Mouse (Mus musculus) forebrain, embryonic 11.5 days (tissue): ENCODE data around the gene Fbn1. TPM values are rescaled to one million over a fixed set of nuclear protein-coding genes. Genes with fewer than 3 reads are reported as not detected.

ENCODE experiments used
- ATAC-seq: fragments of 200-750 bp; cut with Nextera tagmentation; replicated peaks from 2 replicates; pipeline ENCODE4 v1.8.0; 2017; ENCODE audit warnings: moderate TSS enrichment; ENCODE audit not compliant: low FRiP score
- DNase-seq: peaks from one replicate; pipeline ENCODE4 v3.0.0-alpha.2; 2017; ENCODE audit warnings: low spot score
- H3K27ac ChIP-seq: fragments of 300-500 bp; sonication (generic); 2 replicates; pipeline ENCODE4 v1.5.1; 2014; ENCODE audit warnings: low read depth, low read length
- H3K27me3 ChIP-seq: fragments of 300-500 bp; sonication (generic); 2 replicates; pipeline ENCODE4 v1.6.1; 2014; ENCODE audit warnings: mild to moderate bottlenecking, low read length, mixed read lengths; ENCODE audit not compliant: control insufficient read depth, insufficient read depth
- H3K36me3 ChIP-seq: fragments of 300-500 bp; sonication (generic); 2 replicates; pipeline ENCODE4 v1.6.1; 2014; ENCODE audit warnings: mild to moderate bottlenecking, low read length, moderate library complexity, mixed read lengths; ENCODE audit not compliant: control insufficient read depth, insufficient read depth
- H3K4me1 ChIP-seq: fragments of 300-500 bp; sonication (generic); replicated peaks from 2 replicates; pipeline ENCODE4 v1.6.1; 2014; ENCODE audit warnings: low read length, mixed read lengths; ENCODE audit not compliant: control insufficient read depth, insufficient read depth
- H3K4me2 ChIP-seq: fragments of 300-500 bp; sonication (generic); 2 replicates; pipeline ENCODE4 v1.6.1; 2014; ENCODE audit warnings: low read depth, mild to moderate bottlenecking, low read length, moderate library complexity, mixed read lengths; ENCODE audit not compliant: severe bottlenecking
- H3K4me3 ChIP-seq: fragments of 300-500 bp; sonication (generic); 2 replicates; pipeline ENCODE4 v1.5.1; 2014; ENCODE audit warnings: low read depth, low read length
- H3K9ac ChIP-seq: fragments of 300-500 bp; sonication (generic); 2 replicates; pipeline ENCODE4 v1.6.1; 2014; ENCODE audit warnings: low read length
- H3K9me3 ChIP-seq: fragments of 300-500 bp; sonication (generic); 2 replicates; pipeline ENCODE4 v1.6.1; 2016; ENCODE audit warnings: low read length, mixed read lengths; ENCODE audit not compliant: control insufficient read depth
- WGBS: fragments of 180-500 bp; shearing (Covaris S2); extraction: QIAGEN DNeasy Blood & Tissue Kit; methylation state at CpG from one replicate; pipeline ENCODE4 v1.1.7; 2014; 5-methylcytosine and 5-hydroxymethylcytosine counted together
- polyA plus RNA-seq: library from polyadenylated mRNA; unstranded; fragments of >200 nt; fragmentation: Nextera tagmentation; extraction: Ambion mirVana; gene quantifications from 2 replicates; pipeline ENCODE4 v1.2.1, GENCODE M21; 2014

Gene Fbn1
- polyA plus RNA-seq, 1 experiment from 2014 or later: 8.8 TPM

GRCm38 (mm10) chr2:125492050-125492900 lies 15.5 kb downstream of the Fbn1 start:
- Histone ChIP-seq H3K27me3 (no peaks in the 10 kb centered on the region), H3K4me2 (no peak overlapping the region), H3K9me3 (no peaks in the 10 kb centered on the region), H3K27ac (no peak overlapping the region), H3K36me3 (no peaks in the 10 kb centered on the region), H3K4me1 (no peaks in the 10 kb centered on the region), H3K4me3 (no peak overlapping the region), H3K9ac (no peak overlapping the region)
- DNase-seq: no peak
- ATAC-seq: no peak
- 84% methylated on average over 15 of the region's 15 CpGs for WGBS

DNA sequence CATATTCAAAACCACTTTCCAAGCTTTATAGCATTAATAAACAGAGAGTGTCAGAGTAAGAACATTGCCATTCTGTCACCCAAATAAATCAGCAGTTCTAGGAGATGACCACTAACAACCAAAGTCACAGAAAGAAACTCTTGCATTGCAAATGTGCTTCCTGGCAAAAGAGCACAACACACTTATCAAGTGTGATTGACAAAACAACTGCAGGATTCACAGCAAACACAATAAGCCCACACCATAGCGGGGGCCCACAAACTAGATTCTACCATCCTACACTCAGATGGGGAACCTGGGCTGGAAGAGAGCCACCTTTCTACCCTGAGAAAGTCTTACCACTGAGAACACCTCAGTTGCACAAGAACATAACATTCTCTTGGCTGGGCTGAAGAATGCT lies 17.8 kb downstream of the Fbn1 start:
- Histone ChIP-seq H3K4me3 (no peak overlapping the region), H3K4me1 (no peaks in the 10 kb centered on the region), H3K9me3 (no peaks in the 10 kb centered on the region), H3K27ac (no peak overlapping the region), H3K4me2 (no peak overlapping the region), H3K9ac (no peak overlapping the region), H3K27me3 (no peaks in the 10 kb centered on the region), H3K36me3 (no peaks in the 10 kb centered on the region)
- DNase-seq: no peak
- WGBS: 94% methylated on average over 1 of the region's 1 CpGs
- no peak for ATAC-seq

- Histone ChIP-seq H3K9ac (no peak overlapping the region), H3K36me3 (no peaks in the 10 kb centered on the region)
- WGBS: 91% methylated on average over 9 of the region's 9 CpGs
These were observed 22.9 kb downstream of the Fbn1 start for GRCm38 (mm10) chr2:125484910-125485309.

DNA sequence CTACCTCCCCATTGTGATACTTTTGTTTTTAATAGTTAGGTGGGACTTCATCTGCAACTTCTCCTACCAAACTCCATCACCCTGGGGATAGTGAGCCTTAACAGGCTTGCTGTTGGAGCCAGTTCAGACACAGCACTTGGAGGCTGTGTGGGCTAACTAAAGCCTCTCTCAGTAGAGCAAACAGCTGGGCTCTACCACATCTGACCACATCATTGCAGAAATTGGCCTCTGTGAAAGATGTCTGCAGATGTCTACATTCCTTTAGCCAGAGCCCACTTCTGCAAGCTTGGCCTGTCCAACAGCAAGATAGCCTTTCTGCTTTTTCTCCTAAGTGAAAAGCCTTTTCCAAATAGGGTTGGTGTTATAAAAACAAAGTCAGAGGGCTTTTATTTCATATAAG lies 23.6 kb downstream of the Fbn1 start:
- H3K4me2 ChIP-seq: no peak overlapping the region
- no peaks in the 10 kb centered on the region for H3K9me3 ChIP-seq
- no peaks in the 10 kb centered on the region for H3K36me3 ChIP-seq
- DNase-seq (no peak), ATAC-seq (no peak)
- H3K4me1 ChIP-seq: no peaks in the 10 kb centered on the region
- no peak overlapping the region for H3K27ac ChIP-seq
- no peak overlapping the region for H3K9ac ChIP-seq
- H3K27me3 ChIP-seq: no peaks in the 10 kb centered on the region
- no peak overlapping the region for H3K4me3 ChIP-seq

More at GRCm38 (mm10) chr2:125484910-125485309, 22.9 kb downstream of the Fbn1 start:
- Histone ChIP-seq H3K9me3 (no peaks in the 10 kb centered on the region), H3K4me2 (no peak overlapping the region), H3K4me1 (no peaks in the 10 kb centered on the region), H3K4me3 (no peak overlapping the region), H3K27me3 (no peaks in the 10 kb centered on the region), H3K27ac (no peak overlapping the region)
- DNase-seq (no peak), ATAC-seq (no peak)

- no peak for ATAC-seq
- Histone ChIP-seq H3K4me3 (no peak overlapping the region), H3K9ac (no peak overlapping the region), H3K9me3 (no peaks in the 10 kb centered on the region), H3K36me3 (no peaks in the 10 kb centered on the region), H3K4me1 (no peaks in the 10 kb centered on the region), H3K27me3 (no peaks in the 10 kb centered on the region), H3K27ac (no peak overlapping the region), H3K4me2 (no peak overlapping the region)
- DNase-seq: no peak
- WGBS: 90% methylated on average over 9 of the region's 9 CpGs
These were observed 26.1 kb downstream of the Fbn1 start for GRCm38 (mm10) chr2:125481531-125482317.

- H3K4me2 ChIP-seq: no peak overlapping the region
- no peak overlapping the region for H3K27ac ChIP-seq
- H3K9me3 ChIP-seq: no peaks in the 10 kb centered on the region
- DNase-seq (no peak), ATAC-seq (no peak)
- 87% methylated on average over 4 of the region's 4 CpGs for WGBS
- no peaks in the 10 kb centered on the region for H3K27me3 ChIP-seq
- no peaks in the 10 kb centered on the region for H3K36me3 ChIP-seq
- H3K4me1 ChIP-seq: no peaks in the 10 kb centered on the region
- H3K4me3 ChIP-seq: no peak overlapping the region
- no peak overlapping the region for H3K9ac ChIP-seq
These were observed 26.7 kb downstream of the Fbn1 start for GRCm38 (mm10) chr2:125481116-125481515.

DNA sequence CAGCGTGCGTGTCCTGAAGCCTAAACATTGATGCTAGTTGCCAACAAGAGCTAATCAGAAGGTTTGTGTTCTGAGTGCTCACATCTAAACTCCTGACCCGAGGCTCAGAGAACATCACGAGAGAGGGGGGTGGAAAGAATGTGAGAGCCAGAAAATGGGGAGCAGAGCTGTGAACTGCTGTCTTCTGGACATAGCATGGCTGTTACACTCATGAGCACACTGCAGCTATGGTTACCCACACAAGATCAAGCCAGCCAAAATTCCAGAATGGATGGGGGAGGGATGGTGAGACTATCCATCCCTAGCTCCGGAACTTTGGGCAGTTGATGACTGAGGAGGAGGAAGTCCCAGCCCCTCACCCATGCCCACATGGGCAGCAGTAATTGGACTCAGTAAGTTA lies 27.7 kb downstream of the Fbn1 start:
- DNase-seq (no peak), ATAC-seq (no peak)
- Histone ChIP-seq H3K9me3 (no peaks in the 10 kb centered on the region), H3K4me3 (no peak overlapping the region), H3K4me2 (no peak overlapping the region), H3K27ac (no peak overlapping the region), H3K36me3 (no peaks in the 10 kb centered on the region), H3K27me3 (no peaks in the 10 kb centered on the region), H3K4me1 (no peaks in the 10 kb centered on the region), H3K9ac (no peak overlapping the region)
- WGBS: 88% methylated on average over 5 of the region's 5 CpGs

GRCm38 (mm10) chr2:125478705-125479104 lies 29.1 kb downstream of the Fbn1 start:
- Histone ChIP-seq H3K9ac (no peak overlapping the region), H3K4me1 (no peaks in the 10 kb centered on the region), H3K4me3 (no peak overlapping the region), H3K27me3 (no peaks in the 10 kb centered on the region), H3K9me3 (no peaks in the 10 kb centered on the region), H3K36me3 (no peaks in the 10 kb centered on the region), H3K27ac (no peak overlapping the region), H3K4me2 (no peak overlapping the region)
- no peak for DNase-seq
- ATAC-seq: no peak
- WGBS: 70% methylated on average over 4 of the region's 4 CpGs
